Mouse (Mus musculus) hindbrain, embryonic 10.5 days (tissue): ENCODE results near the gene Zfp746. TPM values are rescaled to one million over a fixed set of nuclear protein-coding genes. Genes with fewer than 3 reads are reported as not detected.

ENCODE experiments used
- DNase-seq: peaks from one replicate; pipeline ENCODE4 v3.0.0-alpha.2; 2017; ENCODE audit warnings: low spot score
- H3K27ac ChIP-seq: fragments of 300-500 bp; sonication (generic); 2 replicates; pipeline ENCODE4 v1.5.1; 2016; ENCODE audit warnings: mild to moderate bottlenecking, moderate library complexity
- H3K27me3 ChIP-seq: fragments of 300-500 bp; sonication (generic); 2 replicates; pipeline ENCODE4 v1.6.1; 2016; ENCODE audit warnings: mild to moderate bottlenecking; ENCODE audit not compliant: poor library complexity, insufficient read depth, severe bottlenecking
- H3K36me3 ChIP-seq: fragments of 300-500 bp; sonication (generic); 2 replicates; pipeline ENCODE4 v1.6.1; 2016; ENCODE audit warnings: mild to moderate bottlenecking, moderate library complexity
- H3K4me1 ChIP-seq: fragments of 300-500 bp; sonication (generic); replicated peaks from 2 replicates; pipeline ENCODE4 v1.6.1; 2016; ENCODE audit warnings: mild to moderate bottlenecking
- H3K4me3 ChIP-seq: fragments of 300-500 bp; sonication (generic); 2 replicates; pipeline ENCODE4 v1.5.1; 2016; ENCODE audit warnings: mild to moderate bottlenecking, moderate library complexity
- H3K9me3 ChIP-seq: fragments of 300-500 bp; sonication (generic); 2 replicates; pipeline ENCODE4 v1.6.1; 2016; ENCODE audit warnings: mild to moderate bottlenecking, moderate library complexity
- WGBS: fragments of 180-500 bp; shearing (Covaris S2); methylation state at CpG from one replicate; pipeline ENCODE4 v1.1.7; 2016; 5-methylcytosine and 5-hydroxymethylcytosine counted together
- polyA plus RNA-seq: library from polyadenylated mRNA; unstranded; fragments of >200 nt; fragmentation: Nextera tagmentation; extraction: Ambion mirVana; gene quantifications from 2 replicates; pipeline ENCODE4 v1.2.1, GENCODE M21; 2016

Gene Zfp746
- polyA plus RNA-seq, 1 experiment from 2014 or later: 24.5 TPM

DNA sequence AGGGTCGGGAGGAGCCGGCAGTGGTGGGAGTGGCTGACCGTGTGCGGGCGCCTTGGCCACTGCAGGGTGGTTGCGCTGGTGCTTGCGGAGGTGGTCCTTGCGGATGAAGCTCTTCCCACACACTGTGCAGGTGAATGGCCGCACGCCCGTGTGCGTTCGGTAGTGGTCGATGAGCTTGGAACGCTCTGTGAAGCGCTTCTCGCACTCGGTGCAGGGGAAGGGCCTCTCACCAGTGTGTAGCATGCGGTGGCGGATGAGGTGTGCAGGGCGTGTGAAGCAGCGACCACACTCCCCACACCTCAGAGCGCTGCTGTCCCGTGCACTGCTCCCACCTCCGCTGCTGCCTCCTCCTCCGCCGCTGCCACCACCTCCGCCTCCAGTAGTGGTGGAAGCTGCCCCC lies 22.5 kb downstream of the Zfp746 start:
- H3K4me3 ChIP-seq: no peak overlapping the region
- H3K27ac ChIP-seq: no peak overlapping the region
- peaks cover 80% of the 10 kb centered on the region for H3K36me3 ChIP-seq
- no peaks in the 10 kb centered on the region for H3K9me3 ChIP-seq
- H3K27me3 ChIP-seq: no peaks in the 10 kb centered on the region
- H3K4me1 ChIP-seq: no peaks in the 10 kb centered on the region
- no peak for DNase-seq
- 94% methylated on average over 28 of the region's 28 CpGs for WGBS

DNA sequence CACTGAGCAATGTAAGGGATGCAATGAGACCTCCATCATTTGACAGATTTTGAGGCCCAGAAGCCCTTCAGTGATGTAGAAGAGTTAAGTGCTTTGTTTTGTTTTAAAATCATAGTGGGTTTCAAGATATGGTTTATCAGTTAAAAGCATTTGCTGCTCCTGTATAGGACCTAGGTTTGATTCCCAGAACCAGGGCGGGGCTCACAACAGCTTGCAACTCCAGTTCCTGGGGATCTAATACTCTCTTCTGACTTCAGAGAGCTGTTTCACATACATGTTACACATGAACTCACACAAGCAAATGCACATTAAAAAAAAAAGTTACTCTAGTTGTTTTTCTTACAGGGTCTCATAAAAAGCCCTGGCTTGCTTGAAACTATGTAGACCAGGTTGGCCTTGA lies 25.5 kb downstream of the Zfp746 start:
- Histone ChIP-seq H3K9me3 (no peaks in the 10 kb centered on the region), H3K27me3 (no peaks in the 10 kb centered on the region), H3K27ac (no peak overlapping the region), H3K36me3 (peaks cover 52% of the 10 kb centered on the region), H3K4me3 (no peak overlapping the region), H3K4me1 (0 out of 2 replicates have a peak, but pooled peaks cover 2% of the 10 kb centered on the region)
- no peak for DNase-seq
- WGBS: 96% methylated on average over 1 of the region's 1 CpGs

- Histone ChIP-seq H3K4me3 (no peak overlapping the region), H3K36me3 (peaks cover 48% of the 10 kb centered on the region), H3K27ac (no peak overlapping the region), H3K4me1 (0 out of 2 replicates have a peak, but pooled peaks cover 2% of the 10 kb centered on the region), H3K9me3 (no peaks in the 10 kb centered on the region), H3K27me3 (no peaks in the 10 kb centered on the region)
- WGBS: 84% methylated on average over 2 of the region's 2 CpGs
- no peak for DNase-seq
Measured at GRCm38 (mm10) chr6:48060421-48060820, 26.0 kb downstream of the Zfp746 start.

DNA sequence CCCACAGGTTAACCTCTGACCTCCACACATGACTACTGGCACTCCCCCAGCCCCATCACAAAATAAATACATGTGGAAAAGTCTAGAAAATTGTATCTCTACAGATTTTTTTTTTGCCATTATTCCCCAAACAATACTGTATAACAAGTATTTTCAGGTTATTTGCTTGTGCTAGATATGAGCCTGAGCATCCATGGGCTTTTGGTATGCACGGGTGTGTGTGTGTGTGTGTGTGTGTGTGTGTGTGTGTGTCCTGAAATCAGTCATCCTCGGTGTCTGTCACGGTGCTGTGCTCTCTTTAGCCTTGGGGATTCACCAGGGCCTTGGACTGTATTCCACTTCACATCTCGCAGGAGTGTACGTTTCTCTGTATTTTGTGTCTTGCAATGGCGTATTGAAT lies 34.3 kb downstream of the Zfp746 start:
- 78% methylated on average over 6 of the region's 6 CpGs for WGBS
- peaks cover 20% of the 10 kb centered on the region for H3K4me1 ChIP-seq
- no peak overlapping the region for H3K4me3 ChIP-seq
- H3K27me3 ChIP-seq: no peaks in the 10 kb centered on the region
- H3K27ac ChIP-seq: no peak overlapping the region
- DNase-seq: no peak
- H3K9me3 ChIP-seq: no peaks in the 10 kb centered on the region
- H3K36me3 ChIP-seq: peaks cover 3% of the 10 kb centered on the region; the same call in 1 of the 2 replicates

- no peak for DNase-seq
- H3K4me3 ChIP-seq: no peak overlapping the region
- no peak overlapping the region for H3K27ac ChIP-seq
- H3K36me3 ChIP-seq: peaks cover 3% of the 10 kb centered on the region; the same call in 1 of the 2 replicates
- no peaks in the 10 kb centered on the region for H3K9me3 ChIP-seq
- peaks cover 22% of the 10 kb centered on the region for H3K4me1 ChIP-seq
- WGBS: 83% methylated on average over 2 of the region's 2 CpGs
- H3K27me3 ChIP-seq: no peaks in the 10 kb centered on the region
Measured at GRCm38 (mm10) chr6:48051666-48052065, 34.7 kb downstream of the Zfp746 start.

DNA sequence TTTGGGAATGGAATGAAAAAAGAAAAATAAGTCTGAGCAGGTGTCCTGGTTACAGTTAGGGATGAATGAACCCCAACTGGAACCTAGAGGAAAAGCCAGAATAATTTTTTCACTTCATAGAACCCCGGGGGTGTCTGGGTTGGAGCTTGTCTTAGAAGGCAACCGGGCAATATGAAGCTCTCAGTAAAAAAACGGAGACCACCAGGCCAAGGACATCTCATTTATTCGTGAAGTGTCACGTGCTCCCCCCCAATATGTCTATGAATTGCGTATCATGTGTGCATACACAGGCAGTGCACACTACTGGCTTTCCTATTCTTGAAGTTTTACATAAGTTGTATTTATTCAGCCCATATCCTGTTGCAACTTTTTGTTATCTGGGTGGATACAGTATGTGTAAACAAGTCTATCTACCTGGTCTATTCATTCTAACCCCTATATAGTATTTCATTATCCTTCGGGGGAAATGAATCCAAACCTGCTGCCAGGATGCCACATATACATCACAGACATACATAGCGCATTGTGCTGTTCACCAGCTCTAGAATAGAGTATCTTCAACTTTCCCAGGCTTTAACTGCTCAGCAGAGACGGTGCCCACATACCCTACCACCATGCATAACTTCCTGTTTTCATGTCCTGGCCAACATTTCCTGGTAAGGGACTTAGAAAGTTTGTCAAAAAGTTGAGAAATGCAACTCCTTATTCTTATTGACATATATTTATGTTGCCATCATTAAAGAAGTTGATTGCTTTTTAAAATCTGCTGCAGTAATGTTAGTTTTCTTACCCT lies 36.9 kb downstream of the Zfp746 start:
- Histone ChIP-seq H3K27me3 (no peaks in the 10 kb centered on the region), H3K27ac (peak overlapping the region; percentile 94), H3K4me3 (peak overlapping the region; percentile 84), H3K4me1 (peaks cover 25% of the 10 kb centered on the region), H3K36me3 (peaks cover 9% of the 10 kb centered on the region), H3K9me3 (no peaks in the 10 kb centered on the region)
- WGBS: 59% methylated on average over 9 of the region's 9 CpGs
- DNase-seq: no peak

DNA sequence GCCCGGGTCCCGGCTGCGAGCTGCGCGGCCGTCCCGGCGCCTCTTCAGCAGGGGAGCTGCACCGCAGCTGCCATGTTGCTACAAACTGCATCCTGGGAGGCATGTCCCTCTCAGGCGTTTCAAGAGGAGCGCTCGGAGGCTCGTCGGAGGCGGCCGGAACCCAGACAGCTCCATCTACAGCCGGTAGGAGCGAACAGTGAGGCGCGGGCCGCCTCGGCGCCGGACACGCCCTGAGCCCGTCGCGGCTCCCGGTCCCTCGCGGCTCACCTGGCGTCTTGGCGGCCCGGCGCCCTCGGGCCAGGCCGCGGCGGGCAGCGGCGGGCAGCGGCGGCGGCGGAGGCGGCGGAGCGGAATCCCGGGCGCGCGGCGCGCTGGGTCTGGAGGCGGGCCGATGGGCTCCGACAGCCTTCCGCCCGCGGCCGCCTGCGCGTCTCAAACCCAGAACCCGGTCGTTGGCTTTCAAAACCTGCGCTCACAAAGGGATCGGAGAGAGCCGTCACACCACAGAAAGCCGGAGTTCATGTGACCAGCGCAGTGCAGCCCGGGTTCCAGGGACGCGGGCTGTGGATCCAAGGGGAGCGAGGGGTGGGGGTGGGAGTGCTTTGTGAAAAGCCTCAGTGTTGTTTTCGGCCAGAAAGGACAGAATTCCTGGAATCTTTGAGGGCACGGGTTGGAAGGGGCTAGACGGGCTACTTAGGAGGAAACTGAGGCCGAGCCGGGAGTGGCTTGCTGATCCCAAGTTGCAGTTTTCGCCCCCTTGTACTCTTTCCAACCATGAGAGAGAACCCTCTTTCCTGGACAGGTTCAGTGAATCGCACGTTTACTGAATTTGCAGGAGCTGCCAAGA lies 37.7 kb downstream of the Zfp746 start, which contains the start of gene Zfp777:
Zfp777 (minus strand) TSS at position 486 of the 847 bp plus-strand sequence.
- WGBS: under 1% methylated on average over 82 of the region's 82 CpGs
- peak within 1 kb of the TSS; percentile 84 for H3K4me3 ChIP-seq
- no peaks in the 10 kb centered on the region for H3K9me3 ChIP-seq
- H3K4me1 ChIP-seq: peaks cover 25% of the 10 kb centered on the region
- peaks cover 18% of the 10 kb centered on the region for H3K36me3 ChIP-seq
- H3K27ac ChIP-seq: peak within 1 kb of the TSS; percentile 94
- peak; percentile 86 for DNase-seq
- no peaks in the 10 kb centered on the region for H3K27me3 ChIP-seq

GRCm38 (mm10) chr6:48047450-48048351 lies 38.7 kb downstream of the Zfp746 start:
- WGBS: 9% methylated on average over 149 of the region's 150 CpGs
- peaks cover 27% of the 10 kb centered on the region for H3K36me3 ChIP-seq
- no peaks in the 10 kb centered on the region for H3K9me3 ChIP-seq
- peak; percentile 60 for DNase-seq
- peak overlapping the region; percentile 84 for H3K4me3 ChIP-seq
- H3K4me1 ChIP-seq: peaks cover 25% of the 10 kb centered on the region
- peak overlapping the region; percentile 94 for H3K27ac ChIP-seq
- H3K27me3 ChIP-seq: no peaks in the 10 kb centered on the region

DNA sequence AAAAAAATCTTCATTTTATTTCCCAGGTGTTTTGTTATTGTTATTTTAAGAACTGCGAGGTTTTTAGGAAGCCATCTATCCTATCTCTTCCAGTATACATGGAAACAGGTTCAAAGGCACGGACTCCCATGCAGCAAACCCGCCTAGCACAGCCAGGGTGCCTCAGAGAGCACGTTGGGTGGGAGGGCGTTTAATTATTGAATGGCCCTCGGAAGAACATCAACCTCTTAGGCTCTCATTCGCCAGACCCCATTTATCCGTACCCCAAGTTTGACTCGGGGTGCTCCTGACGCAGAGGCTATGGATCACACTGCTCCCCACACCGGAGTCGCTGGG lies 39.3 kb downstream of the Zfp746 start:
- peak overlapping the region; percentile 94 for H3K27ac ChIP-seq
- WGBS: 9% methylated on average over 12 of the region's 12 CpGs
- no peak for DNase-seq

GRCm38 (mm10) chr6:48032661-48033060 lies 53.7 kb downstream of the Zfp746 start:
- H3K4me3 ChIP-seq: no peak overlapping the region
- H3K4me1 ChIP-seq: no peaks in the 10 kb centered on the region
- peaks cover 99% of the 10 kb centered on the region for H3K36me3 ChIP-seq
- H3K27ac ChIP-seq: no peak overlapping the region
- H3K27me3 ChIP-seq: no peaks in the 10 kb centered on the region
- no peak for DNase-seq
- H3K9me3 ChIP-seq: no peaks in the 10 kb centered on the region

More for the DNA sequence above, 39.3 kb downstream of the Zfp746 start:
- H3K27me3 ChIP-seq: no peaks in the 10 kb centered on the region
- peak overlapping the region; percentile 84 for H3K4me3 ChIP-seq
- peaks cover 25% of the 10 kb centered on the region for H3K4me1 ChIP-seq
- no peaks in the 10 kb centered on the region for H3K9me3 ChIP-seq
- H3K36me3 ChIP-seq: peaks cover 33% of the 10 kb centered on the region

DNA sequence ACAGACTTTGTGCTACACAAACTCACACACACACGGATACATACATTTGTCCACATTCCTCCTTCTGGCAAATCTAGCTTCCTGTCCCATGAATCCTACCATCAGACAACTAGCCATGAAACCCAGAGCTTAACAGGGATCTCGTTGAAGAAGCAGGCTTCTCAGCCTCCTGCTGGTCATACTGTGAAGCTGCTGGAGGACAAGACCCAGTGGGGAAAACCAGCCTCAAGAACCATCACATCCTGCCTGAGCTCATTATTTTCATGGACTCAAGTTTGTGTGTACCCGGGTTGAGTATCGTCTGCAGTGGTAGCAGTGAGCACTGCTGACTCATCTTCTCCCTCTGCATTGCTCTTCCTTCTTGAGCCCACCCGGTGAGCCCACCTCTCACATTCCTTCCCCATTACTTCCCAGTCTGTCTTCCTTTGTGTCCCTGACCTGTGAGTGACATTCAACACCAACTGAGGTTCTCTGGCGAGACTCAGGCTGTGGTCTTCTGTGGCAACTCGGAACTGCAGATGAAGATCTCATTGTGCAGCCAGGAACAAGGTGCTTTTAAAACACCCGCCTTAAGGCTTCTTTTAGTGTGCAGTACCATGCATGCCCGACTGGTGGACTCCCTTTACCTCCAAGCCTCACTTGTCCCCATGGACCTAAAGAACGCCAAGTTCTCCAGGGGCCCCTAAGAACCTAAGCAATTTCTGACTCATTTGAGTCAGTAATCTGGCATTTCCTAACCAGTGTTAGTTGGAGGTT lies 60.3 kb downstream of the Zfp746 start:
- H3K4me1 ChIP-seq: peaks cover 13% of the 10 kb centered on the region
- no peak overlapping the region for H3K27ac ChIP-seq
- WGBS: 83% methylated on average over 10 of the region's 10 CpGs
- H3K9me3 ChIP-seq: peaks cover 16% of the 10 kb centered on the region
- DNase-seq: no peak
- peaks cover 9% of the 10 kb centered on the region; the same call in 1 of the 2 replicates for H3K27me3 ChIP-seq
- no peak overlapping the region for H3K4me3 ChIP-seq
- peaks cover 92% of the 10 kb centered on the region for H3K36me3 ChIP-seq

GRCm38 (mm10) chr6:48024994-48025345 lies 61.4 kb downstream of the Zfp746 start:
- DNase-seq: no peak
- Histone ChIP-seq H3K4me1 (peaks cover 16% of the 10 kb centered on the region), H3K27me3 (peaks cover 9% of the 10 kb centered on the region; the same call in 1 of the 2 replicates), H3K36me3 (peaks cover 81% of the 10 kb centered on the region), H3K27ac (no peak overlapping the region), H3K4me3 (peak overlapping the region; percentile 9; the same call in 1 of the 2 replicates), H3K9me3 (peaks cover 16% of the 10 kb centered on the region)
- 70% methylated on average over 21 of the region's 21 CpGs for WGBS
